Mouse (Mus musculus): ENCODE data around the gene Irf7. TPM values are rescaled to one million over a fixed set of nuclear protein-coding genes. Genes with fewer than 3 reads are reported as not detected.

The Irf7 gene
- total and polyA plus RNA-seq, 3 experiments = 1.9 to 2.0 TPM; not detected in 1

DNA sequence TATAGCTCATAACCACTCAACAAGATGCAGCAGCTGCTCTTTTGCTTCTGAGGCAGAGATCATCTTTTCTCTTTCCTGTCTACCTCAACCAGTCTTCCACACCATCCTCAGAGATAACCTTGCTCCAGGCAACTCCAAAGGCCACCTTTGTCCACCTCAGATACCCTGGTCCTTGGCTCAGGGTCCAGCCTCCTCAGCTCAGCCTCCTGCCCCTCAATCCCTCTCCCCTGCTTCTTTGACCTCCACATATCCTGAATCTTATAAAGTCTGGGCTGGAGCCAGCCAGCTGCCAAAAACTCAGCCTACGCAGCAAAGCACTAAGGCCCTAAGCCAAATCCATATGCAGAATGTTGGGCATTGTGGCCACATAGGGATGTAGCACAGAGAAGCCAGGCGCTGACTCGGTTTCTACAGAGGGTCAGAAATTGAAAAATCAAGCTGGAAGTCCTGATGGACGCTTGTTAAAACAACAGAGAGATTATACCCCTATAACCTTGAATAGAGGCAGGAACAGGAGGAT lies 43.5 kb downstream of the Irf7 start:
- Histone ChIP-seq H3K4me1 (ENCODE audit: control insufficient read depth in 1 of 2, insufficient read depth in 2 of 2, low read length in 2 of 2) (peaks cover 0 to 9% of the 10 kb centered on the region in 2 experiments; a peak in 3 of 4 replicates), H3K27ac (ENCODE audit: control insufficient read depth, low read depth, low read length) (no peak overlapping the region), H3K79me2 (ENCODE audit: control insufficient read depth, insufficient read depth, low read length, poor library complexity) (no peaks in the 10 kb centered on the region), H3K27me3 (ENCODE audit: control insufficient read depth in 1 of 2, insufficient read depth in 2 of 2, low read length in 2 of 2) (no peaks in the 10 kb centered on the region), H3K9me3 (replicated peaks; ENCODE audit: insufficient read depth, low read length) (no peaks in the 10 kb centered on the region), H3K36me3 (ENCODE audit: control insufficient read depth in 1 of 2, insufficient read depth in 2 of 2, low read length in 2 of 2) (peaks cover 0 to 6% of the 10 kb centered on the region in 2 experiments; a peak in 2 of 4 replicates), H3K9ac (ENCODE audit: control insufficient read depth, low read depth, low read length, poor library complexity, severe bottlenecking) (peak overlapping the region; percentile 40; the same call in 1 of the 2 replicates), H3K4me3 (ENCODE audit: control insufficient read depth in 1 of 2, insufficient read depth in 1 of 2, low read depth in 2 of 2, low read length in 2 of 2) (no peak overlapping the region)
- DNase-seq (ENCODE audit: low read depth, low spot score) = no peak
- no peak for TF ChIP-seq POLR2A (IDR thresholded peaks at IDR 0.05; ENCODE audit: control insufficient read depth in 1 of 2, insufficient read depth in 1 of 2, low read depth in 1 of 2, low read length in 2 of 2, poor library complexity in 1 of 2)
- TF ChIP-seq JUND (IDR thresholded peaks at IDR 0.05; ENCODE audit: low read depth, low read length) = no peak
- TF ChIP-seq SIN3A (IDR thresholded peaks at IDR 0.05; ENCODE audit: low read length) = no peak
- TF ChIP-seq ZKSCAN1 (IDR thresholded peaks at IDR 0.05; ENCODE audit: low read depth, low read length) = no peak
- TF ChIP-seq RCOR1 (IDR thresholded peaks at IDR 0.05; ENCODE audit: low read depth, low read length) = no peak
- no peak for TF ChIP-seq MAZ (IDR thresholded peaks at IDR 0.05; ENCODE audit: low read depth, low read length)
- no peak for TF ChIP-seq CTCF (IDR thresholded peaks at IDR 0.05 in 2 of 3, conservative IDR thresholded peaks at IDR 0.05 in 1 of 3; ENCODE audit: control insufficient read depth in 1 of 3, insufficient read depth in 1 of 3, low read depth in 2 of 3, low read length in 3 of 3, poor library complexity in 1 of 3, severe bottlenecking in 1 of 3)
- no peak for TF ChIP-seq MAFK (IDR thresholded peaks at IDR 0.05; ENCODE audit: borderline replicate concordance, low read depth, low read length)
- TF ChIP-seq HCFC1 (IDR thresholded peaks at IDR 0.05; ENCODE audit: low read depth, low read length) = no peak
- no peak for TF ChIP-seq MAX (IDR thresholded peaks at IDR 0.05; ENCODE audit: low read length)

DNA sequence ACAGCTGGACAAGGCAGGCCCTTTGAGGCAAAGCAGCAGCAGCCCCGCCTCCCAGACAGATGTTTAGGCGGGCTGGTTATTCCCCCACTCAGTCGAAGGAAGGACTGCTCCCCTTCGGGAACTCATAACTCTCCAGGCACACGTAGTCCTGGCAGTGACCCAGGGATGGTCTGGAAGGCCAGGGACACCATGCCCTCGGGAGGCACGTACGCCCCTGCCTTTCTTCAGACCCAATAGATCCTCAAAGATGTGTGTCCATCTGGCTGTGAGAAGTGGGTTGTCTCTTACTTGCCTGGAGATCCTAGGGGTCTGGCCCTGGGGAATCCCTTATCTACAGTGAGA lies 44.2 kb downstream of the Irf7 start:
- Histone ChIP-seq H3K9me3 (replicated peaks; ENCODE audit: insufficient read depth, low read length) (no peaks in the 10 kb centered on the region), H3K4me1 (ENCODE audit: control insufficient read depth in 1 of 2, insufficient read depth in 2 of 2, low read length in 2 of 2) (peaks cover 0 to 9% of the 10 kb centered on the region in 2 experiments; a peak in 3 of 4 replicates), H3K4me3 (ENCODE audit: control insufficient read depth in 1 of 2, insufficient read depth in 1 of 2, low read depth in 2 of 2, low read length in 2 of 2) (peak overlapping the region; percentile 30 to 36), H3K79me2 (ENCODE audit: control insufficient read depth, insufficient read depth, low read length, poor library complexity) (no peaks in the 10 kb centered on the region), H3K36me3 (ENCODE audit: control insufficient read depth in 1 of 2, insufficient read depth in 2 of 2, low read length in 2 of 2) (peaks cover 0 to 6% of the 10 kb centered on the region in 2 experiments; a peak in 2 of 4 replicates), H3K27ac (ENCODE audit: control insufficient read depth, low read depth, low read length) (no peak overlapping the region), H3K27me3 (ENCODE audit: control insufficient read depth in 1 of 2, insufficient read depth in 2 of 2, low read length in 2 of 2) (no peaks in the 10 kb centered on the region), H3K9ac (ENCODE audit: control insufficient read depth, low read depth, low read length, poor library complexity, severe bottlenecking) (peak overlapping the region; percentile 40)
- no peak for DNase-seq (ENCODE audit: low read depth, low spot score)
- TF ChIP-seq TCF12 (IDR thresholded peaks at IDR 0.05; ENCODE audit: low read depth, low read length) (no peak), MAZ (IDR thresholded peaks at IDR 0.05; ENCODE audit: low read depth, low read length) (0 out of 2 replicates have a peak, but pooled peaks have one; percentile 12), ELF1 (IDR thresholded peaks at IDR 0.05; ENCODE audit: low read depth, low read length) (0 out of 2 replicates have a peak, but pooled peaks have one; percentile 2), HCFC1 (IDR thresholded peaks at IDR 0.05; ENCODE audit: low read depth, low read length) (peak; percentile 5), SMC3 (IDR thresholded peaks at IDR 0.05; ENCODE audit: low read depth, low read length) (no peak), CHD1 (IDR thresholded peaks at IDR 0.05; ENCODE audit: low read depth, low read length) (no peak; the same call in 1 of the 2 replicates), POLR2AphosphoS5 (IDR thresholded peaks at IDR 0.05; ENCODE audit: borderline replicate concordance, low read depth, low read length) (no peak), RAD21 (IDR thresholded peaks at IDR 0.05; ENCODE audit: low read depth, low read length) (no peak), E2F4 (IDR thresholded peaks at IDR 0.05; ENCODE audit: borderline replicate concordance, low read depth, low read length) (no peak), JUND (IDR thresholded peaks at IDR 0.05; ENCODE audit: low read depth, low read length) (no peak), CTCF (IDR thresholded peaks at IDR 0.05 in 2 of 3, conservative IDR thresholded peaks at IDR 0.05 in 1 of 3; ENCODE audit: control insufficient read depth in 1 of 3, insufficient read depth in 1 of 3, low read depth in 2 of 3, low read length in 3 of 3, poor library complexity in 1 of 3, severe bottlenecking in 1 of 3) (no peak), ZMIZ1 (IDR thresholded peaks at IDR 0.05; ENCODE audit: low read depth, low read length) (no peak), MXI1 (IDR thresholded peaks at IDR 0.05; ENCODE audit: low read depth, low read length) (0 out of 2 replicates have a peak, but pooled peaks have one; percentile 0), TBP (IDR thresholded peaks at IDR 0.05; ENCODE audit: low read depth, low read length) (no peak), BHLHE40 (IDR thresholded peaks at IDR 0.05; ENCODE audit: borderline replicate concordance, low read depth, low read length) (no peak), ZKSCAN1 (IDR thresholded peaks at IDR 0.05; ENCODE audit: low read depth, low read length) (no peak), UBTF (IDR thresholded peaks at IDR 0.05; ENCODE audit: borderline replicate concordance, insufficient read depth, low read depth, low read length) (no peak), MYC (IDR thresholded peaks at IDR 0.05; ENCODE audit: low read depth, low read length) (0 out of 2 replicates have a peak, but pooled peaks have one; percentile 8), SIN3A (IDR thresholded peaks at IDR 0.05; ENCODE audit: low read length) (0 out of 2 replicates have a peak, but pooled peaks have one; percentile 15), MEF2A (IDR thresholded peaks at IDR 0.05; ENCODE audit: extremely low read depth, insufficient replicate concordance, low read depth, low read length, poor library complexity, severe bottlenecking) (no peak), USF2 (IDR thresholded peaks at IDR 0.05; ENCODE audit: borderline replicate concordance in 1 of 2, insufficient read depth in 1 of 2, low read depth in 1 of 2, low read length in 2 of 2) (no peak), MAFK (IDR thresholded peaks at IDR 0.05; ENCODE audit: borderline replicate concordance, low read depth, low read length) (no peak), RCOR1 (IDR thresholded peaks at IDR 0.05; ENCODE audit: low read depth, low read length) (peak; percentile 13; the same call in 1 of the 2 replicates), NRF1 (IDR thresholded peaks at IDR 0.05; ENCODE audit: insufficient read depth, low read depth, low read length, poor library complexity, severe bottlenecking) (no peak), POLR2A (IDR thresholded peaks at IDR 0.05; ENCODE audit: control insufficient read depth in 1 of 2, insufficient read depth in 1 of 2, low read depth in 1 of 2, low read length in 2 of 2, poor library complexity in 1 of 2) (peak in 1 of 2 experiments; percentile 56; a peak in 1 of 4 replicates), USF1 (IDR thresholded peaks at IDR 0.05; ENCODE audit: low read depth, low read length) (no peak)
